Mouse (Mus musculus): ENCODE measurements around the gene Ttc23.

- TF ChIP-seq CTCF (conservative IDR thresholded peaks at IDR 0.05 in 1 of 2, IDR thresholded peaks at IDR 0.05 in 1 of 2; ENCODE audit: low read depth in 2 of 2, low read length in 2 of 2): no peak
- no peak for TF ChIP-seq POLR2A (IDR thresholded peaks at IDR 0.05; ENCODE audit: low read depth, low read length)
- TF ChIP-seq RCOR1 (conservative IDR thresholded peaks at IDR 0.05; ENCODE audit: low read depth, low read length): no peak
- no peak for TF ChIP-seq ZMIZ1 (IDR thresholded peaks at IDR 0.05; ENCODE audit: low read depth, low read length)
- no peak for TF ChIP-seq TBP (conservative IDR thresholded peaks at IDR 0.05; ENCODE audit: low read depth, low read length)
Measured at GRCm38 (mm10) chr7:67763625-67764024, 116.4 kb downstream of the Ttc23 start.

Data from CH12.LX (cell line).